Mouse (Mus musculus): ENCODE data around the gene Serinc3. TPM values are rescaled to one million over a fixed set of nuclear protein-coding genes. Genes with fewer than 3 reads are reported as not detected.

The Serinc3 gene
- total and polyA plus RNA-seq, 3 experiments = 345 to 611 (median 467) TPM

GRCm38 (mm10) chr2:163608008-163608407, 36.9 kb downstream of the Serinc3 start:
- peaks cover 45 to 77% of the 10 kb centered on the region in 2 experiments for H3K36me3 ChIP-seq (replicated peaks in 1 of 2; ENCODE audit: control insufficient read depth in 1 of 2, insufficient read depth in 1 of 2, low read length in 1 of 2)
- H3K9ac ChIP-seq (ENCODE audit: insufficient read depth, low read depth) = no peak overlapping the region
- no peak for DNase-seq (ENCODE audit: extremely low read depth)
- H3K27ac ChIP-seq (ENCODE audit: insufficient read depth, low read depth) = no peak overlapping the region
- no peaks in the 10 kb centered on the region for H3K9me3 ChIP-seq (replicated peaks; ENCODE audit: low read length)
- H3K4me1 ChIP-seq (ENCODE audit: control insufficient read depth in 1 of 2, insufficient read depth in 2 of 2) = peaks cover 14 to 61% of the 10 kb centered on the region in 2 experiments
- H3K4me2 ChIP-seq (ENCODE audit: insufficient read depth, low read depth, poor library complexity, severe bottlenecking) = no peak overlapping the region
- H3K4me3 ChIP-seq (replicated peaks in 1 of 3; ENCODE audit: low read depth in 2 of 3, low read length in 2 of 3, poor library complexity in 1 of 3) = no peak overlapping the region
- in situ Hi-C loops (cut with MboI; ENCODE audit: low pct_ligation_motif_present, low pct_unique_long_range_greater_than_20kb, low sequenced_read_pairs) = loop anchor here (5.0 kb wide), 1 partner anchor 109 kb away; no protein-coding TSS in a partner anchor
- dilution Hi-C loops (cut with MboI; ENCODE audit: extremely low pct_ligation_motif_present, extremely low pct_unique_long_range_greater_than_20kb, low sequenced_read_pairs) = no loop called here
- TF ChIP-seq SIN3A (IDR thresholded peaks at IDR 0.05; ENCODE audit: low read length) (no peak), MXI1 (IDR thresholded peaks at IDR 0.05; ENCODE audit: low read depth, low read length) (no peak), TCF12 (IDR thresholded peaks at IDR 0.05; ENCODE audit: low read depth, low read length) (no peak), ZKSCAN1 (IDR thresholded peaks at IDR 0.05; ENCODE audit: borderline replicate concordance, low read depth, low read length) (no peak), NRF1 (IDR thresholded peaks at IDR 0.05; ENCODE audit: low read depth, low read length) (no peak), RCOR1 (conservative IDR thresholded peaks at IDR 0.05; ENCODE audit: low read depth, low read length) (no peak), KAT2A (IDR thresholded peaks at IDR 0.05; ENCODE audit: insufficient replicate concordance, low read length) (no peak), JUND (conservative IDR thresholded peaks at IDR 0.05; ENCODE audit: low read depth, low read length) (no peak), E2F4 (IDR thresholded peaks at IDR 0.05; ENCODE audit: insufficient replicate concordance, low read depth, low read length) (no peak)
- H3K27me3 ChIP-seq (replicated peaks) = no peaks in the 10 kb centered on the region
- H3K79me2 ChIP-seq (replicated peaks; ENCODE audit: control insufficient read depth, extremely low read depth, insufficient read depth, poor library complexity, severe bottlenecking) = peaks cover 31% of the 10 kb centered on the region

- TF ChIP-seq POLR2A (IDR thresholded peaks at IDR 0.05; ENCODE audit: low read depth, low read length) (no peak), E2F4 (IDR thresholded peaks at IDR 0.05; ENCODE audit: insufficient replicate concordance, low read depth, low read length) (no peak), ZC3H11A (IDR thresholded peaks at IDR 0.05; ENCODE audit: low read depth, low read length) (no peak), USF2 (conservative IDR thresholded peaks at IDR 0.05; ENCODE audit: low read depth, low read length) (no peak), ZNF384 (IDR thresholded peaks at IDR 0.05; ENCODE audit: low read depth, low read length) (no peak), RCOR1 (conservative IDR thresholded peaks at IDR 0.05; ENCODE audit: low read depth, low read length) (no peak), EP300 (IDR thresholded peaks at IDR 0.05; ENCODE audit: low read length) (no peak)
- Histone ChIP-seq H3K27me3 (replicated peaks) (no peaks in the 10 kb centered on the region), H3K4me3 (replicated peaks in 1 of 3; ENCODE audit: low read depth in 2 of 3, low read length in 2 of 3, poor library complexity in 1 of 3) (no peak overlapping the region), H3K79me2 (replicated peaks; ENCODE audit: control insufficient read depth, extremely low read depth, insufficient read depth, poor library complexity, severe bottlenecking) (peaks cover 32% of the 10 kb centered on the region), H3K4me2 (ENCODE audit: insufficient read depth, low read depth, poor library complexity, severe bottlenecking) (no peak overlapping the region), H3K27ac (ENCODE audit: insufficient read depth, low read depth) (no peak overlapping the region), H3K36me3 (replicated peaks in 1 of 2; ENCODE audit: control insufficient read depth in 1 of 2, insufficient read depth in 1 of 2, low read length in 1 of 2) (peaks cover 31 to 60% of the 10 kb centered on the region in 2 experiments), H3K9me3 (replicated peaks; ENCODE audit: low read length) (no peaks in the 10 kb centered on the region), H3K4me1 (ENCODE audit: control insufficient read depth in 1 of 2, insufficient read depth in 2 of 2) (peaks cover 14 to 67% of the 10 kb centered on the region in 2 experiments), H3K9ac (ENCODE audit: insufficient read depth, low read depth) (no peak overlapping the region)
- dilution Hi-C loops (cut with MboI; ENCODE audit: extremely low pct_ligation_motif_present, extremely low pct_unique_long_range_greater_than_20kb, low sequenced_read_pairs) = no loop called here
- in situ Hi-C loops (cut with MboI; ENCODE audit: low pct_ligation_motif_present, low pct_unique_long_range_greater_than_20kb, low sequenced_read_pairs) = loop anchor here (5.0 kb wide), 1 partner anchor 111 kb away; no protein-coding TSS in a partner anchor
- no peak for DNase-seq (ENCODE audit: extremely low read depth)
These were observed 38.8 kb downstream of the Serinc3 start for GRCm38 (mm10) chr2:163606161-163606560.

Data from CH12.LX (cell line).